Mouse (Mus musculus): ENCODE data around the gene Tmem128.

DNA sequence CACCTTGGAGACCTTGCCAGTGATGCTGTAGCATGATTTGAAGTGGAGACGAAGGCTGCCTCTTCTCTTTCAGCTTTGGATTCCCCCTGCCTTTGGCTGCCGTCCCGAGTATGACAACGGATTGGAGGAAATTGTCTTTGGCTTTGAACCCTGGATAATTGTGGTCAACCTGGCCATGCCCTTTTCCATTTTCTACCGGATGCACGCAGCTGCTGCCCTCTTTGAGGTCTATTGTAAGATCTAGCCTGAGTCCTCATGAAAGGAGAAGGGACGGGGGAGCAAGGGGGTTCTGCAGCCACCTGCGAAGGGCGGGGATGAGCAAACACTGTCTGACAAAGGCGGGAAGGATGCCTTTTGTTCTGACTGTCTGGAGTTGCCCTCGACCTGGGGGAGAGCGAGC, 42.7 kb downstream of the Tmem128 start:
- TF ChIP-seq CTCF (IDR thresholded peaks at IDR 0.05; ENCODE audit: low read depth) = no peak
- no peak for TF ChIP-seq EP300 (IDR thresholded peaks at IDR 0.05; ENCODE audit: low read depth)
